Mouse (Mus musculus) liver, embryonic 15.5 days (tissue): ENCODE data around the gene Ldb3. TPM values are rescaled to one million over a fixed set of nuclear protein-coding genes. Genes with fewer than 3 reads are reported as not detected.

ENCODE experiments used
- ATAC-seq: fragments of 200-750 bp; cut with Nextera tagmentation; 2 replicates; pipeline ENCODE4 v1.8.0; 2017; ENCODE audit warnings: moderate number of reproducible peaks, mild to moderate bottlenecking, moderate library complexity; ENCODE audit not compliant: insufficient read depth
- H3K27ac ChIP-seq: fragments of 300-500 bp; sonication (generic); replicated peaks from 2 replicates; pipeline ENCODE4 v1.5.1; 2015; ENCODE audit warnings: mild to moderate bottlenecking, inconsistent platforms
- H3K27me3 ChIP-seq: fragments of 300-500 bp; sonication (generic); 2 replicates; pipeline ENCODE4 v1.6.1; 2015; ENCODE audit warnings: mild to moderate bottlenecking, inconsistent platforms
- H3K36me3 ChIP-seq: fragments of 300-500 bp; sonication (generic); replicated peaks from 2 replicates; pipeline ENCODE4 v1.6.1; 2015; ENCODE audit warnings: moderate library complexity, mild to moderate bottlenecking, inconsistent platforms
- H3K4me1 ChIP-seq: fragments of 300-500 bp; sonication (generic); replicated peaks from 2 replicates; pipeline ENCODE4 v1.6.1; 2015; ENCODE audit warnings: inconsistent platforms
- H3K4me2 ChIP-seq: fragments of 300-500 bp; sonication (generic); 2 replicates; pipeline ENCODE4 v1.6.1; 2015; ENCODE audit warnings: moderate library complexity, mild to moderate bottlenecking, inconsistent platforms
- H3K4me3 ChIP-seq: fragments of 300-500 bp; sonication (generic); replicated peaks from 2 replicates; pipeline ENCODE4 v1.5.1; 2015; ENCODE audit warnings: mild to moderate bottlenecking, inconsistent platforms
- H3K9ac ChIP-seq: fragments of 300-500 bp; sonication (generic); 2 replicates; pipeline ENCODE4 v1.6.1; 2015; ENCODE audit warnings: moderate library complexity, mild to moderate bottlenecking, inconsistent platforms
- H3K9me3 ChIP-seq: fragments of 300-500 bp; sonication (generic); replicated peaks from 2 replicates; pipeline ENCODE4 v1.6.1; 2016; ENCODE audit warnings: inconsistent platforms
- WGBS: fragments of 180-500 bp; shearing (Covaris S2); methylation state at CpG from one replicate; pipeline ENCODE4 v1.1.7; 2015; ENCODE audit warnings: mixed read lengths; ENCODE audit not compliant: insufficient replicate concordance; 5-methylcytosine and 5-hydroxymethylcytosine counted together
- polyA plus RNA-seq: library from polyadenylated mRNA; unstranded; fragments of >200 nt; fragmentation: Nextera tagmentation; extraction: Ambion mirVana; gene quantifications from 2 replicates; pipeline ENCODE4 v1.2.1, GENCODE M21; 2015

Ldb3 gene
- polyA plus RNA-seq, 1 experiment from 2014 or later: 4.2 TPM

DNA sequence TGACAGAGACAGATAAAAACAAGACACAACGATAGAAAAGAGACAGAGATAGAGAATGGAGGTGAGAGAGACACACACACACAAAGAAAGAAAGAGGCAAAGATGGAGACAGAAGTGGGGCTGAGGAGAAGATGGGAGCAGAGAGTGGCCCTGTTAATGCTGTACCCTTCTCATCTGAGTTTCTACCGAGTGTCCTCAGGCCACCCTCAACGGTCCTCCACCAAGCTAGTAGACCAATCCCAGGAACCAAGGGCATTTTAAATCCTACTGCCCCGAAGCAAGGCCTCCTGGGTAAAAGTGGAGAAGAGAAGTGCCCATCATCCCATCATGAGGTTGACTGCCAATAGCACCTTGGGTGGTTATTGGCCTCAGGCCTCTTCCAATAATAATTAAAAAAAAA lies 17.6 kb downstream of the Ldb3 start:
- Histone ChIP-seq H3K4me3 (no peak overlapping the region), H3K4me2 (no peak overlapping the region), H3K27ac (no peak overlapping the region), H3K4me1 (no peaks in the 10 kb centered on the region), H3K36me3 (no peaks in the 10 kb centered on the region), H3K9me3 (no peaks in the 10 kb centered on the region), H3K9ac (no peak overlapping the region), H3K27me3 (peaks cover 7% of the 10 kb centered on the region)
- ATAC-seq: no peak
- WGBS: 64% methylated on average over 4 of the region's 4 CpGs

DNA sequence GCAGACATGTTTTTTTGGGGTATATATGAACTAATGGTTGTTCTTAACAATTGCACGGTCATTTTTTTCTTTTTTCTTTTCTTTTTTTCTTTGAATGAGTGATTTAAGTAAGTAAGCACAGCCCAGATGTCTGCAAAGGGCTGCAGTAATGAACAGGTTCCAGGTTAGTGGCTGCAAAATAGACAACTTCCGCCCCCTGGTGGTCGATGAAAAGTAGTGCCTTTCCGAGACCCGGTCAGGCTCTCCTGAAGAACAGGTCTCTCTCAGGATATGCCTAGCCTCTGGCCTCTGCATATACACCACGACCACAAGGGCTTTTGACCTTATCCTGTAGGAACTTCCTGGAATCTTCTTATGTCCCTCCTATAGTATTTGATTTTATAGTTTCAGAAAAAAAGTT lies 18.2 kb downstream of the Ldb3 start:
- H3K27me3 ChIP-seq: peaks cover 7% of the 10 kb centered on the region
- no peaks in the 10 kb centered on the region for H3K9me3 ChIP-seq
- H3K27ac ChIP-seq: no peak overlapping the region
- H3K9ac ChIP-seq: no peak overlapping the region
- no peak overlapping the region for H3K4me2 ChIP-seq
- no peak overlapping the region for H3K4me3 ChIP-seq
- no peaks in the 10 kb centered on the region for H3K4me1 ChIP-seq
- no peaks in the 10 kb centered on the region for H3K36me3 ChIP-seq
- ATAC-seq: no peak
- WGBS: 2% methylated on average over 6 of the region's 6 CpGs

DNA sequence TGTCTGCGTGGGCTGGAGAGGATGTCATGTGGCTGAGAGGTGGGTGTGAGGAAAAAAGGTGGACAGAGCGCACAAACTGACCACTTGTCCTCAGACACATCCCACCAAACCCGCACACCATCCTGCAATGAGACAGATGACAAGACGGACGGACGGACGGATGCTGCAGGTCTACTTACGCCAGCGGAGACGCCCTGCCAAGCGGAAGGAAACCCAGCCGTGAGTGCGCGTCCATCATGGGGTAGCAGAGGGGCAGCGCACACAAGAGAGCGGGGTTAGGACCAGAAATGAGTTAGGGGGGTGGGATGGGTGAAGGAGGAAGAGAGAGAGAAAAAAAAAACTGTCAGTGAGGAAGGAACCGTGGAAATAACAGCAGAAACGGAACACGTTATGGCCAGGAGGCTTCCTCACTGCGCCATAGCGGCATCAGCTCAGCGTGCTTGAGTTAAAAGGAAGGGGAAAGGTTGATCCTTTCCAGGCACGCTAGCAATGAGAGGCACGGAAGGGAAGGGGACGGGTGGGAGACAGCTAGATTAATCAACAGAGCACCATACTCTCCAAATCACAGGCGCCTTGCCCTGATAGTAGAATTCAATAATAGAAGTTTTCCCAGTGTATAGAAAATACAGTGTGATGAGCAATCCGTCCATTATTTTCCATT lies 18.8 kb downstream of the Ldb3 start:
- Histone ChIP-seq H3K9ac (no peak overlapping the region), H3K27me3 (peaks cover 7% of the 10 kb centered on the region), H3K36me3 (no peaks in the 10 kb centered on the region), H3K27ac (no peak overlapping the region), H3K9me3 (no peaks in the 10 kb centered on the region), H3K4me1 (no peaks in the 10 kb centered on the region), H3K4me3 (no peak overlapping the region), H3K4me2 (peak overlapping the region; percentile 21)
- WGBS: 22% methylated on average over 27 of the region's 27 CpGs
- ATAC-seq: no peak

DNA sequence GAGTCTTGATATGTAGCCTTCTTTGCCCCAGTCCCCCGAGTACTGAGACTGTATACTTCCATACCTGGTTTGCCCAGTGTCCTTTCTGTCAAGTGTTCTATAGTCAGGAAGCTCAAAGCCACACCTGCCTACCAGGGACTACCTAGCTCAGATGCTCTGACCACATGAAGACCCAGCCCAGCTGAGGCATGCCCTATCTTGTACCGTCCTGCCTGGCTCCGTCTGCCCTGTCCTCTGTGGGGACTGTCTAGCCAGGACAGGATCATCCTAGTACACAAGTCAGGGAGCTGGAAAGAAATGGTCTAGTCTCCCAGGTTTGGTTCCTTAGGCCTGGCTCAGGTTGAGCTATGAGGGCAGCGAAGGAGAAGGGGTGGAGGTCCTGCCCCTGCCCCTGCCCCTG lies 19.9 kb downstream of the Ldb3 start:
- Histone ChIP-seq H3K27ac (no peak overlapping the region), H3K36me3 (no peaks in the 10 kb centered on the region), H3K9ac (no peak overlapping the region), H3K4me2 (no peak overlapping the region), H3K4me3 (no peak overlapping the region), H3K27me3 (peaks cover 7% of the 10 kb centered on the region), H3K9me3 (no peaks in the 10 kb centered on the region), H3K4me1 (no peaks in the 10 kb centered on the region)
- 58% methylated on average over 4 of the region's 4 CpGs for WGBS
- no peak for ATAC-seq

DNA sequence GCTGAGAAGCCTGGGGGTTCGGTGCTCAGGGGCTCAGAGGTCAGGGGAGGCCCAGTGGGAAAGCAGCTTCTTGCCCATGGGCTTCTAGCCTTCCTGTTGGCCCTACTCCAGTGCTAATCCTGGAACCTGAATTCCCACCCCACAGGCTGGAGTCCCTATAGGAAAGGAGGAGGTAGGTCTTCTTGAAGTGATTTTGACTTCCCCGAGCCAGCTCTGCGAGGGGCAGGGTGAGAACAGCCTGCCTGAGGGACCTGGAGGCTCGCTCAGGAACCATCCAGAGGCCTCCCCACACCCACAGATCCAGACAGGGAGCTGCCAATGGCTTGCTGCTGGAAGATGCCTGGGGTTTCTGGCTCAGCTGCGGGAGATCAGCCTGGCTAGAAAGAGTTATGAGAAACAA lies 20.8 kb downstream of the Ldb3 start:
- H3K4me1 ChIP-seq: no peaks in the 10 kb centered on the region
- WGBS: 50% methylated on average over 5 of the region's 5 CpGs
- no peaks in the 10 kb centered on the region for H3K9me3 ChIP-seq
- ATAC-seq: no peak
- no peak overlapping the region for H3K4me2 ChIP-seq
- peaks cover 7% of the 10 kb centered on the region for H3K27me3 ChIP-seq
- H3K9ac ChIP-seq: no peak overlapping the region
- no peaks in the 10 kb centered on the region for H3K36me3 ChIP-seq
- H3K27ac ChIP-seq: no peak overlapping the region
- H3K4me3 ChIP-seq: no peak overlapping the region

DNA sequence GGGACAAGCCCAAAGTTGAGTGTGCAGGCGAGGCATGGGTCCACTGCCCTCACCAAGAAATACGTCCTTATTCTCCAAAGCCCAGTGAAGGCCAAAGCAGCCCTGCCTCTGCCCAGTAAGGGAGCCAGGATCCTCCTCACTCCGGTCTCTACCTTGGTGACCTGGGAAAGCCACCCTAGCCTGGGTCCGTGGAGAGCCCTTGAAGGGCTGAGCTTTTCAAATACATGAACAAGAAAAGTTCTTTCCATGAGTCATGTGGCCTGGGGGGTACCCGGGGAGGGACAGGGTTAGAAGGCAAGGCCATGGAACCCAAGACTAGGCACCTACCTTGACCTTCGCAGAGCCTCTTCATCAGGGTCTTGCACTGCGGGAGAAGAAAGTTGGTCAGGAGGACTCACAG lies 22.0 kb downstream of the Ldb3 start:
- H3K4me2 ChIP-seq: no peak overlapping the region
- no peak overlapping the region for H3K27ac ChIP-seq
- H3K4me1 ChIP-seq: no peaks in the 10 kb centered on the region
- peaks cover 7% of the 10 kb centered on the region for H3K27me3 ChIP-seq
- WGBS: 68% methylated on average over 7 of the region's 7 CpGs
- no peak overlapping the region for H3K9ac ChIP-seq
- ATAC-seq: no peak
- no peaks in the 10 kb centered on the region for H3K9me3 ChIP-seq
- no peak overlapping the region for H3K4me3 ChIP-seq
- H3K36me3 ChIP-seq: no peaks in the 10 kb centered on the region

DNA sequence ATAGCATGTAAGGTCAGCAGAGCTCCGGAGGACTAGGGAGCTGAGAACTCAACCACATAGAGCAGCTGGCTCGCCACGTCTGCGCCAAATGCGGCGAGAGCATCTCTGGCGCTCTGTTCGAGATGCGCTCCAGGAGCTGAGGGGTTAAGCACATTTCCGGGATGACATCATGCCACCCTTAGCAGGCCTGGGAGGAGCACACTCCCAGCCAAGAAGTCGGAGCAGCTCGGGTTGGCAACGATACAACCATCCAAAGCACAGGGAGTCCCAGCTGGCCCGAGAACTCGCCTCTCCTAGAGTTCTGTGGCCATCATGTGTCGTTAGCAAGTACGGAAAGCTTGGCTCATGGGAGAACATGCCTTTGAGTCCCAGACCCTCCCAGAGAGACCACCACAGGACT lies 22.8 kb downstream of the Ldb3 start:
- Histone ChIP-seq H3K9me3 (no peaks in the 10 kb centered on the region), H3K27ac (no peak overlapping the region), H3K27me3 (peaks cover 7% of the 10 kb centered on the region), H3K4me3 (no peak overlapping the region), H3K9ac (no peak overlapping the region), H3K36me3 (no peaks in the 10 kb centered on the region), H3K4me1 (no peaks in the 10 kb centered on the region), H3K4me2 (no peak overlapping the region)
- no peak for ATAC-seq
- WGBS: 53% methylated on average over 17 of the region's 17 CpGs

DNA sequence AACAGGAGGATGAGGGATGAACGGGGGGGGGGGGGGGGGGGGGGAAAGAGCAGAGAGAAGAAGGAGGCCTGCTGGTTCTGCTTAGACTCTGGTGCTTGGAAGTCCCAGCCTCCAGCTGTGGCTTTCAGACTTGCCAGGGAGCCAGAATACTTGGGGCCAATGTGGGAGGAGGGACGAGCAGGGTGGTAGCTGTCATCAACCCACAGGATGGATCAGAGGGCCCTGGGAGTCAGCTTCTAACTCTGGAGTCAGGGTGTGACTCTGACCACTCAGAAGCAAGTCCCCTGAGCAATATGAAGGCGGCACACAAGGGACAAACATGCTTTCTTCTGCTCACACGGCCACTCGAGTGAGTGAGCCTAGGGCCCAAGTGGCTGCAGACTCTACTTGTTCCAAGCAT lies 23.8 kb downstream of the Ldb3 start:
- no peaks in the 10 kb centered on the region for H3K4me1 ChIP-seq
- peaks cover 6% of the 10 kb centered on the region for H3K27me3 ChIP-seq
- 50% methylated on average over 5 of the region's 5 CpGs for WGBS
- no peak overlapping the region for H3K4me3 ChIP-seq
- H3K9ac ChIP-seq: no peak overlapping the region
- no peaks in the 10 kb centered on the region for H3K9me3 ChIP-seq
- no peaks in the 10 kb centered on the region for H3K36me3 ChIP-seq
- no peak overlapping the region for H3K27ac ChIP-seq
- ATAC-seq: no peak
- no peak overlapping the region for H3K4me2 ChIP-seq

DNA sequence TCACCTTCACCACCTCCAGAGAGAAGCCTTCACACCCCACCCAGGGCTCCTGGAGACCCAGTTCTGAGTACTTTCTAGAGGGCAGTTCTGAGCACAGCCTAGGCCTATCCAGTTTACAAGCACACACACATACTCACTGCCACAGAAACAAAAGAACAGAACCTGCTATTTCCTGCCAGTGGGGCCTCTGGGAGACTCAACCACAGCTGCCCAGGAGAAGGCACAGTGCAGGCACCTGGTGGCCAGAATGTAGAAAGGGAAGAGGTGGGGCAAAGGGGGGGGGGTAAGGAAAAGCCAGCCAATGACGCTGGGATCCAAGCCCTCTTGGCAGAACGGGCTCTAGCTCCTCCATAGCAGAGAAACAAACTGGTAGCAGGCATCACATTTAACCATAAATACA lies 26.1 kb downstream of the Ldb3 start:
- Histone ChIP-seq H3K4me1 (no peaks in the 10 kb centered on the region), H3K9ac (no peak overlapping the region), H3K9me3 (no peaks in the 10 kb centered on the region), H3K27ac (no peak overlapping the region), H3K4me3 (no peak overlapping the region), H3K36me3 (no peaks in the 10 kb centered on the region), H3K4me2 (no peak overlapping the region), H3K27me3 (no peaks in the 10 kb centered on the region)
- no peak for ATAC-seq
- 14% methylated on average over 2 of the region's 2 CpGs for WGBS

DNA sequence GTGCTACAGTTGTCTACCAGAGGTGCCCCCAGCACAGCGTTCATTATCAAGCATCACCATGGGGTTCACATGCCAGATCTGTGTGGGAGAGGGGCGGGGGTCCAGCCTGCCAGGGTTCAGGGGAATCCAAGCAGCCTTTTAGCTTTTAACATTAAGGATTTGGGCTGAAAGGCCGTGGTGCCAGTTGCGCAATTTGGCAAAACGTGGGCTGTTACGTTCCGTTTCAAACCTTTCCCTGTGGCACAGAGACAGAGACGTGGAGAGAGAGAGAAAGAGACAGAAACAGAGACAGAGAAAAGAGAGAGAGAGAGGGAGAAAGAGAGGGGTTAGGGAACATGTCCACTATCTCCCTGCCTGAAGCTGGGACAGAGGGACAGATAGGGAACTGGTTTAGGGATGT lies 26.8 kb downstream of the Ldb3 start:
- Histone ChIP-seq H3K4me2 (no peak overlapping the region), H3K36me3 (no peaks in the 10 kb centered on the region), H3K9me3 (no peaks in the 10 kb centered on the region), H3K4me1 (no peaks in the 10 kb centered on the region), H3K27me3 (no peaks in the 10 kb centered on the region), H3K9ac (no peak overlapping the region), H3K4me3 (no peak overlapping the region), H3K27ac (no peak overlapping the region)
- 69% methylated on average over 8 of the region's 8 CpGs for WGBS
- no peak for ATAC-seq

DNA sequence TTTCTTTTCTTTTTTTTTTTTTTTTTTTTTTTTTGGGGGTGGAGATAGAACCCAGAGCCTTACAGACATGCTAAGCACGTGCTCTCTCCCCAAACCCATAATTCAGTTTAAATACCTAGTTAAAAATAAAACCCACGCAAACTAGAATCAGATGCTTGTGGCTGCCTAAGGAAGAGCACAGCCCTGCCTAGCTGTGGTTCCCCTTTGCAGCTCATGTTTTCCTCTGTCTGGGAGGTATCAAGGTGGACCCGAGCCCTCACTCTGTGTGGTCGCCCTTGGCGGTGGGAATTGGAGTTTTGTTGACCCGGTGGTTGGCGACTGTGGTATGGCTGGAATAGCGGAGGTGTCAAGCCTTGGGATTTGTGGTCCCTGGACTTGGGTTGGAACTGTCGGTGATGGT lies 29.5 kb downstream of the Ldb3 start:
- Histone ChIP-seq H3K9me3 (no peaks in the 10 kb centered on the region), H3K9ac (no peak overlapping the region), H3K4me1 (no peaks in the 10 kb centered on the region), H3K4me3 (no peak overlapping the region), H3K27ac (no peak overlapping the region), H3K4me2 (no peak overlapping the region), H3K27me3 (peaks cover 6% of the 10 kb centered on the region; the same call in 1 of the 2 replicates), H3K36me3 (no peaks in the 10 kb centered on the region)
- WGBS: 59% methylated on average over 9 of the region's 9 CpGs
- ATAC-seq: no peak

DNA sequence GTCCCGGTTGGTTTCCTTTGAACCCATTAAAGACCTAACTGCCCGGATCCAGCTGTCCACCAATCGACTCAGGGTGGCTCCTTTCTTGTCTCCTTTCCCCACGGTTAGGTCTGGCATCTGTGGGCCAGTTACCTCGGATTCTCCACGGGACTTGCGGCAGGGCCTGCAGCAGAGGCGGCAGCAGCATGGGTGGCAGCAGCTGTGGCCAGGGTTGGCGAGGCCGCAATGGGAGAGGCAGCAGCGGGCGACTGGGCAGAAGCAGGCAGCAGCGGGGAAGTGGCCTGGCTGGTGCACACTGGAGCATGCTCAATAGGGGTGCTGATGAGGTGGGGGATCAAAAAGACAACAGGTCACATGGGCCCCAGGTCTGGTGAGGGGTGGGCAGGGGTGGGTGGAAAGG lies 33.3 kb downstream of the Ldb3 start:
- no peaks in the 10 kb centered on the region for H3K9me3 ChIP-seq
- 58% methylated on average over 13 of the region's 13 CpGs for WGBS
- H3K27ac ChIP-seq: no peak overlapping the region
- no peaks in the 10 kb centered on the region for H3K36me3 ChIP-seq
- peaks cover 31% of the 10 kb centered on the region for H3K27me3 ChIP-seq
- no peak for ATAC-seq
- no peak overlapping the region for H3K9ac ChIP-seq
- no peaks in the 10 kb centered on the region for H3K4me1 ChIP-seq
- H3K4me2 ChIP-seq: no peak overlapping the region
- no peak overlapping the region for H3K4me3 ChIP-seq
